Mouse (Mus musculus): Measurements from ENCODE around the gene Poldip2. TPM values are rescaled to one million over a fixed set of nuclear protein-coding genes. Genes with fewer than 3 reads are reported as not detected.
A peak's percentile ranks its signal among the peaks of the same experiment; 100 is the strongest.

Gene Poldip2
- polyA plus RNA-seq, 1 experiment = 75.3 TPM

DNA sequence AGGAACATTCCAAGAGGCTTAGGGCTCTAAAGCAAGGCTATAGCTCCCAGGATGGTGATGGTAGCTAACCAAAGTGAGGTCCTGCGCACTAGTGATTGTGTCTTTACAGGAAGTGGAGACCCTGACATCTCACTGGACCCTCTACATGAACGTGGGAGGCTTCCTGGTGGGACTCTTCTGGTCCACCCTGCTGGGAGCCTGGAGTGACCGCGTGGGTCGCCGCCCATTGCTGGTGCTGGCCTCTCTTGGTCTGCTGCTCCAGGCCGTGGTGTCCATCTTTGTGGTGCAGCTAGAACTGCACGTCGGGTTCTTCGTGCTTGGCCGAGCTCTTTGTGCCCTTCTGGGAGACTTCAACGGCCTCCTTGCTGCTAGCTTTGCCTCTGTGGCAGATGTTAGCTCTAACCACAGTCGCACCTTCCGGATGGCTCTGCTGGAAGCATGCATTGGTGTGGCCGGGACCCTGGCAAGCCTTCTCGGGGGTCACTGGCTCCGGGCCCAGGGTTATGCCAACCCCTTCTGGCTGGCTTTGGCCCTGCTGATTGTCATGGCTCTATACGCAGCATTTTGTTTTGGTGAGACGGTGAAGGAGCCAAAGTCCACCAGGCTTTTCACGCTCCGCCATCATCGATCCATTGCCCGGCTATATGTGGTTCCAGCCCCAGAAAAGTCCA, 45.6 kb upstream of the Poldip2 start:
- Histone ChIP-seq H3K36me3 (ENCODE audit: control insufficient read depth, insufficient read depth, low read length, poor library complexity, severe bottlenecking) (no peaks in the 10 kb centered on the region), H3K4me3 (ENCODE audit: low read depth, low read length) (peak overlapping the region; percentile 86), H3K4me1 (ENCODE audit: control insufficient read depth, insufficient read depth, low read length) (no peaks in the 10 kb centered on the region), H3K9me3 (replicated peaks; ENCODE audit: control insufficient read depth, insufficient read depth, low read length, poor library complexity, severe bottlenecking) (no peaks in the 10 kb centered on the region), H3K9ac (ENCODE audit: low read depth, poor library complexity, severe bottlenecking) (peak overlapping the region; percentile 81), H3K27ac (ENCODE audit: insufficient read depth, low read length) (no peak overlapping the region), H3K27me3 (ENCODE audit: control insufficient read depth, insufficient read depth, low read length, poor library complexity, severe bottlenecking) (no peaks in the 10 kb centered on the region)
- no peak for TF ChIP-seq POLR2A (IDR thresholded peaks at IDR 0.05; ENCODE audit: insufficient read depth, low read length)
- no peak for TF ChIP-seq EP300 (IDR thresholded peaks at IDR 0.05; ENCODE audit: insufficient read depth, low read depth, low read length)
- no peak for TF ChIP-seq CTCF (IDR thresholded peaks at IDR 0.05; ENCODE audit: low read depth, low read length)

DNA sequence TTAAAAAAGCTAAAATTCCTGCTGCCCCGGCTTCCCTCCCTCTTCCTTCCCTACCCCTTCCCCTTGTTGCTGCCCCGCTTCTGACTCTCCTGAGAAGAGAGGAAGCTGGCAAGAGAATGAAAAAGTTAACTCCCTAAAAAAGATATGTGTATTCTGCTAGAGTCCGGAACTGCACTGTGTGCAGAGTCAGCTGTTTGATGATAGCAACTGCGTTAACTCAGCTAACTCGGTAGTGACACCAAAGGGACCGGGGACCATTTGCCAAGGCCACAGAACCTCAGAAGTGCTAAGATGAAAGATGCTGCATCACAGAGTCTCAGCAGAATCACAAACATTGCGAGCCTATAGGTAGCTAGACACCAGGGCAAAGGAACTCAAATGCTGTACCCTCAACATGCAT, 44.5 kb upstream of the Poldip2 start:
- H3K27me3 ChIP-seq (ENCODE audit: control insufficient read depth, insufficient read depth, low read length, poor library complexity, severe bottlenecking) = no peaks in the 10 kb centered on the region
- no peak for TF ChIP-seq CTCF (IDR thresholded peaks at IDR 0.05; ENCODE audit: low read depth, low read length)

DNA sequence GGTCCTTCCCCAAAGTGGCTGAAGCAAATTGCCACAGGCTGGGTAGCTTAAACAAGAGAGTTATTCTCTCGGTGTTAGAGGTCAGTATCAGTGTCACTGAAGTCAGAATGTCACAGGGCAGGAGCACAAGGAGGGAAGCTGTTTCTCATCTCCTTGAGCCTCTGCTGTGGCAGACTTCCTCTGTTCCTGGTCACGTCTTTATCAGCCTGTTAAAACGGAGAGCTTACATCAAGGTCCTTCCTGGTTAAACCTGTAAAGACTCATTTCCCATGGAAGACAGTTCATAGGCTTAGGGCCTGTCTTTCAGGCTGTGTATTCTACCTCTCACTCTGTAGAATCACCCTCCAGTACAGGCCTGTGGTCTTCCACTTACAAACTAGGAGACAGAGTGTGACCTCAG, 44.1 kb upstream of the Poldip2 start:
- TF ChIP-seq EP300 (IDR thresholded peaks at IDR 0.05; ENCODE audit: insufficient read depth, low read depth, low read length) (no peak), CTCF (IDR thresholded peaks at IDR 0.05; ENCODE audit: low read depth, low read length) (no peak), POLR2A (IDR thresholded peaks at IDR 0.05; ENCODE audit: insufficient read depth, low read length) (no peak)
- Histone ChIP-seq H3K27me3 (ENCODE audit: control insufficient read depth, insufficient read depth, low read length, poor library complexity, severe bottlenecking) (no peaks in the 10 kb centered on the region), H3K27ac (ENCODE audit: insufficient read depth, low read length) (no peak overlapping the region), H3K4me1 (ENCODE audit: control insufficient read depth, insufficient read depth, low read length) (no peaks in the 10 kb centered on the region), H3K9me3 (replicated peaks; ENCODE audit: control insufficient read depth, insufficient read depth, low read length, poor library complexity, severe bottlenecking) (no peaks in the 10 kb centered on the region), H3K9ac (ENCODE audit: low read depth, poor library complexity, severe bottlenecking) (no peak overlapping the region), H3K4me3 (ENCODE audit: low read depth, low read length) (no peak overlapping the region), H3K36me3 (ENCODE audit: control insufficient read depth, insufficient read depth, low read length, poor library complexity, severe bottlenecking) (no peaks in the 10 kb centered on the region)

More for the DNA sequence above, 44.5 kb upstream of the Poldip2 start:
- no peaks in the 10 kb centered on the region for H3K4me1 ChIP-seq (ENCODE audit: control insufficient read depth, insufficient read depth, low read length)
- H3K36me3 ChIP-seq (ENCODE audit: control insufficient read depth, insufficient read depth, low read length, poor library complexity, severe bottlenecking) = no peaks in the 10 kb centered on the region
- no peak overlapping the region for H3K27ac ChIP-seq (ENCODE audit: insufficient read depth, low read length)
- H3K9me3 ChIP-seq (replicated peaks; ENCODE audit: control insufficient read depth, insufficient read depth, low read length, poor library complexity, severe bottlenecking) = no peaks in the 10 kb centered on the region
- no peak overlapping the region for H3K9ac ChIP-seq (ENCODE audit: low read depth, poor library complexity, severe bottlenecking)
- no peak overlapping the region for H3K4me3 ChIP-seq (ENCODE audit: low read depth, low read length)

GRCm38 (mm10) chr11:78471326-78472103, 40.5 kb upstream of the Poldip2 start:
- H3K27ac ChIP-seq (ENCODE audit: insufficient read depth, low read length) = no peak overlapping the region
- no peaks in the 10 kb centered on the region for H3K9me3 ChIP-seq (replicated peaks; ENCODE audit: control insufficient read depth, insufficient read depth, low read length, poor library complexity, severe bottlenecking)
- no peaks in the 10 kb centered on the region for H3K4me1 ChIP-seq (ENCODE audit: control insufficient read depth, insufficient read depth, low read length)
- H3K9ac ChIP-seq (ENCODE audit: low read depth, poor library complexity, severe bottlenecking) = no peak overlapping the region
- no peaks in the 10 kb centered on the region for H3K36me3 ChIP-seq (ENCODE audit: control insufficient read depth, insufficient read depth, low read length, poor library complexity, severe bottlenecking)
- TF ChIP-seq POLR2A (IDR thresholded peaks at IDR 0.05; ENCODE audit: insufficient read depth, low read length) (no peak), EP300 (IDR thresholded peaks at IDR 0.05; ENCODE audit: insufficient read depth, low read depth, low read length) (no peak), CTCF (IDR thresholded peaks at IDR 0.05; ENCODE audit: low read depth, low read length) (no peak)
- H3K27me3 ChIP-seq (ENCODE audit: control insufficient read depth, insufficient read depth, low read length, poor library complexity, severe bottlenecking) = no peaks in the 10 kb centered on the region
- no peak overlapping the region for H3K4me3 ChIP-seq (ENCODE audit: low read depth, low read length)

GRCm38 (mm10) chr11:78475289-78475688, 36.7 kb upstream of the Poldip2 start:
- Histone ChIP-seq H3K36me3 (ENCODE audit: control insufficient read depth, insufficient read depth, low read length, poor library complexity, severe bottlenecking) (no peaks in the 10 kb centered on the region), H3K9ac (ENCODE audit: low read depth, poor library complexity, severe bottlenecking) (no peak overlapping the region), H3K4me3 (ENCODE audit: low read depth, low read length) (no peak overlapping the region), H3K27me3 (ENCODE audit: control insufficient read depth, insufficient read depth, low read length, poor library complexity, severe bottlenecking) (no peaks in the 10 kb centered on the region), H3K4me1 (ENCODE audit: control insufficient read depth, insufficient read depth, low read length) (no peaks in the 10 kb centered on the region), H3K9me3 (replicated peaks; ENCODE audit: control insufficient read depth, insufficient read depth, low read length, poor library complexity, severe bottlenecking) (no peaks in the 10 kb centered on the region), H3K27ac (ENCODE audit: insufficient read depth, low read length) (no peak overlapping the region)
- TF ChIP-seq CTCF (IDR thresholded peaks at IDR 0.05; ENCODE audit: low read depth, low read length) = no peak
- no peak for TF ChIP-seq POLR2A (IDR thresholded peaks at IDR 0.05; ENCODE audit: insufficient read depth, low read length)
- TF ChIP-seq EP300 (IDR thresholded peaks at IDR 0.05; ENCODE audit: insufficient read depth, low read depth, low read length) = no peak

DNA sequence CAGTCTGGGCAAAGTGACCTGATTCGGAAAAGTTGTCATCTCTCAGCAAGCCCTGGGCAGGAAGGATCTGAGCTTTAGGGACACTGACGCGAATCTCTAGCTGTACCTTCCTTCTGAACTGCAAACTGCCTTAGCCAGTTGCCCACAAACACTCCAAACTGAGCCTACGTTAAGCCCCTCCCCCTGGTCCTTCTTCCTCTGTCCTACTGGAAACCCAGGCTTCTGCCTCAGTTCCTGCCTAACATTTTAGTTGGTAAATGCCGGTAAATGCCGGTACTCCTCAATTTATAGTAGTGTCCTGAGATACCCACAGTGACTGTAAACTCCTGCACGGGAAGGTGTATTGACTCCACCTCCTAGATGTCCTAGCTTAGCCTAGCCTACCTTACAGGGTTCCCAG, 28.4 kb upstream of the Poldip2 start:
- H3K27ac ChIP-seq (ENCODE audit: insufficient read depth, low read length) = no peak overlapping the region
- no peaks in the 10 kb centered on the region for H3K4me1 ChIP-seq (ENCODE audit: control insufficient read depth, insufficient read depth, low read length)
- no peaks in the 10 kb centered on the region for H3K27me3 ChIP-seq (ENCODE audit: control insufficient read depth, insufficient read depth, low read length, poor library complexity, severe bottlenecking)
- TF ChIP-seq EP300 (IDR thresholded peaks at IDR 0.05; ENCODE audit: insufficient read depth, low read depth, low read length) = no peak
- peak; percentile 29 for TF ChIP-seq POLR2A (IDR thresholded peaks at IDR 0.05; ENCODE audit: insufficient read depth, low read length)
- no peak for TF ChIP-seq CTCF (IDR thresholded peaks at IDR 0.05; ENCODE audit: low read depth, low read length)
- peak overlapping the region; percentile 84 for H3K4me3 ChIP-seq (ENCODE audit: low read depth, low read length)
- H3K9me3 ChIP-seq (replicated peaks; ENCODE audit: control insufficient read depth, insufficient read depth, low read length, poor library complexity, severe bottlenecking) = no peaks in the 10 kb centered on the region
- no peaks in the 10 kb centered on the region for H3K36me3 ChIP-seq (ENCODE audit: control insufficient read depth, insufficient read depth, low read length, poor library complexity, severe bottlenecking)
- H3K9ac ChIP-seq (ENCODE audit: low read depth, poor library complexity, severe bottlenecking) = peak overlapping the region; percentile 32

Data from ES-Bruce4 (cell line).